Mouse (Mus musculus): ENCODE data around the gene Ncs1.

DNA sequence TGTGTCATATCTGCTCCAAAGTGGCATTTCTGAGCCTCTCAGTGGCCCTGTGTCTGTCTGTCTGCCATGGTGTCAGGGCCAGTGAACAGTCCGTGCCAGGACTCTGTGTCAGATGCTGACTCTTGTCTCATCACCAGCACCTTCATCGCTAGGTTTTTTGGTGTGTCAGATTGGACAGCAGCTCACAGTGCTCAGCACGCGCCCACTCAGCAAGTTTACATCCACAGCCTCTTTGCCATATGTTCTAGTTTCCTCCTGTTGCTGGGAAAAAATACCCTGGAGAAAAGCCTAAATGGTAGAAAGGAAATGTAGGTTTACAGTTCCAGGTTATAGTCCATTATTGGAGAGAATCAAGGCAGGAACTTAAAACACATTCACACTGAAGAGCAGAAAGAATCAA is 47.0 kb upstream of the Ncs1 start:
- TF ChIP-seq CTCF (IDR thresholded peaks at IDR 0.05; ENCODE audit: low read depth, low read length) = no peak
- no peak for TF ChIP-seq GATA1 (IDR thresholded peaks at IDR 0.05; ENCODE audit: borderline replicate concordance, low read length)
- TF ChIP-seq GATA2 (IDR thresholded peaks at IDR 0.05; ENCODE audit: borderline replicate concordance, low read depth, low read length) = no peak
